Mouse (Mus musculus): ENCODE measurements around the gene Gpr89. TPM values are rescaled to one million over a fixed set of nuclear protein-coding genes. Genes with fewer than 3 reads are reported as not detected.

Gpr89 gene
- total RNA-seq, 4 experiments from 2014 or later = 39.3 to 43.6 (median 41.7) TPM

- DNase-seq (ENCODE audit: low spot score in 2 of 2) = no peak
Observed at GRCm38 (mm10) chr3:96824614-96825013, 80.5 kb downstream of the Gpr89 start.

GRCm38 (mm10) chr3:96823701-96824100 lies 81.4 kb downstream of the Gpr89 start:
- no peak for DNase-seq (ENCODE audit: low spot score in 2 of 2)

GRCm38 (mm10) chr3:96821581-96821980 lies 83.6 kb downstream of the Gpr89 start:
- no peak for DNase-seq (ENCODE audit: low spot score in 2 of 2)

DNA sequence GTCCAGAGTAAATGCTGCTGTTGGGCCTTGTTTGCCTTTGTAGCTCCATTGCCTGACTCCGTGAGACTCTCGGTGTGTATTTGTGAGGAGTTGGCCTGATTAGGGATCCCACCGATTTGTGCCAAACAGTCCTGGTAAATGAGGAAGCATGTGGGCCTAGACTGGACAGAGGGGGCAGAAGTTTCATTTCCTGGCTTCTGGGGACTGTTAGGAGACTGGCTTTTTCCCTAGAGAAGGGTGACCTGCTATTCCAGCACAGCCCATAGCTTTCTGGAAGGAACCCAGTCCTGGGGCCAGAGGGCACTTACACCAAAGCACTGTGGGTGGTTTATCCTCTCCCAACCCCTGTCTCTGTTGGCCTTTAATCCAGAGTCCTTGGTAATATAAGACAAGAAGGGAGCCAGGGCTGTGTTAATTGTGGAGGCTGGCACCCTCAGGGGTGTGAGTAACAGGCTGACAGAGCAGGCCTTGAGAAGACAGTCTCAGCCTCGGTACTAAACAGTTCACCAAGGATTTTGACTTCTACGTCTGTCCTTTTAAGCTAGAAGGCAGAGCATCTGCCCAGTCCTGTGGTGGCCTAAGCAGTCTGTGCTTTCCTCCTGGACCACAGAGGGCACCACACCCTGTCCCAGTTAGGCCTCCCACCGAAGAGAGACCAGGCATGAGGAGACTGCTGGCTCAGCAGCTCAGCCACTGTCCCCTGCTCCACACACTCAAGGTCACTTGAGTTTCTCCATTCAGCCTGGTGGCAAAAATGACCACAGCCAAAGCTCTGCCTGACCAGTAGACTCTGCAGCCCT lies 84.8 kb downstream of the Gpr89 start:
- DNase-seq (ENCODE audit: low spot score in 2 of 2) = no peak

Other genes with a start within 250 kb of the Gpr89 start
- 1 to 10 TPM; 7.2 to 9.0 (median 8.6) TPM for gene Ankrd35, start 235.2 kb downstream of the Gpr89 start, total RNA-seq (2022)
- 10 to 100 TPM; 26.0 to 38.9 (median 31.5) TPM for gene Pias3, start 209.0 kb downstream of the Gpr89 start, total RNA-seq (2022)
- gene Nudt17, start 196.8 kb downstream of the Gpr89 start, total RNA-seq (2022) = 10 to 100 TPM in 2 of 4 experiments, 1 to 10 TPM in 2; 8.6 to 11.8 (median 10.0) TPM
- gene Polr3c, start 177.7 kb downstream of the Gpr89 start, total RNA-seq (2022) = 10 to 100 TPM; 24.2 to 27.6 (median 26.6) TPM
- gene Rnf115, start 177.7 kb downstream of the Gpr89 start, total RNA-seq (2022) = 10 to 100 TPM; 62.4 to 66.4 (median 64.4) TPM
- gene Pdzk1, start 76.1 kb downstream of the Gpr89 start, total RNA-seq (2022) = under 1 TPM in 3 of 4 experiments, not detected in 1; 0.33 to 0.46 (median 0.34) TPM
- gene Cd160, start 76.0 kb downstream of the Gpr89 start, total RNA-seq (2022) = not detected
- 1 to 10 TPM in 1 of 4 experiments, under 1 TPM in 3; 0.56 to 1.2 (median 0.67) TPM for gene Gja5, start 653 bp downstream of the Gpr89 start, total RNA-seq (2022)
- not detected for gene Gja8, start 20.7 kb upstream of the Gpr89 start, total RNA-seq (2022)